Mouse (Mus musculus) lung, embryonic 14.5 days (tissue): Measurements from ENCODE around the gene Nedd4. TPM values are rescaled to one million over a fixed set of nuclear protein-coding genes. Genes with fewer than 3 reads are reported as not detected.
"Not testable (repeated sequence)": the region's sequence is repeated elsewhere in the genome, so short reads cannot be mapped to it uniquely, and the experiment has no call there.

ENCODE experiments used
- ATAC-seq: fragments of 200-750 bp; cut with Nextera tagmentation; 2 replicates; pipeline ENCODE4 v1.8.0; 2017; ENCODE audit warnings: mild to moderate bottlenecking, moderate TSS enrichment, moderate library complexity; ENCODE audit not compliant: insufficient read depth
- DNase-seq: peaks from one replicate; pipeline ENCODE4 v3.0.0-alpha.2; 2015
- H3K27ac ChIP-seq: fragments of 300-500 bp; sonication (generic); 2 replicates; pipeline ENCODE4 v1.5.1; 2014; ENCODE audit warnings: low read depth, mild to moderate bottlenecking, moderate library complexity
- H3K27me3 ChIP-seq: fragments of 300-500 bp; sonication (generic); 2 replicates; pipeline ENCODE4 v1.6.1; 2014; ENCODE audit warnings: low read length, control low read depth; ENCODE audit not compliant: insufficient read depth
- H3K36me3 ChIP-seq: fragments of 300-500 bp; sonication (generic); 2 replicates; pipeline ENCODE4 v1.6.1; 2014; ENCODE audit warnings: control low read depth; ENCODE audit not compliant: insufficient read depth
- H3K4me1 ChIP-seq: fragments of 300-500 bp; sonication (generic); 2 replicates; pipeline ENCODE4 v1.6.1; 2014; ENCODE audit warnings: antibody characterized with exemption, control low read depth; ENCODE audit not compliant: insufficient read depth
- H3K4me2 ChIP-seq: fragments of 300-500 bp; sonication (generic); 2 replicates; pipeline ENCODE4 v1.6.1; 2014; ENCODE audit warnings: mild to moderate bottlenecking
- H3K4me3 ChIP-seq: fragments of 300-500 bp; sonication (generic); 2 replicates; pipeline ENCODE4 v1.5.1; 2014; ENCODE audit warnings: low read depth, low read length
- H3K9ac ChIP-seq: fragments of 300-500 bp; sonication (generic); 2 replicates; pipeline ENCODE4 v1.6.1; 2014
- H3K9me3 ChIP-seq: fragments of 300-500 bp; sonication (generic); 2 replicates; pipeline ENCODE4 v1.6.1; 2016; ENCODE audit warnings: low read depth, low read length, control low read depth
- CTCF ChIP-seq: IDR thresholded peaks from 2 replicates; pipeline ENCODE4 v1.5.1; 2016; ENCODE audit warnings: antibody characterized with exemption, low read depth
- WGBS: fragments of 180-500 bp; shearing (Covaris S2); extraction: QIAGEN DNeasy Blood & Tissue Kit; methylation state at CpG from one replicate; pipeline ENCODE4 v1.1.7; 2014; 5-methylcytosine and 5-hydroxymethylcytosine counted together
- polyA plus RNA-seq: library from polyadenylated mRNA; unstranded; fragments of >200 nt; fragmentation: Nextera tagmentation; extraction: Ambion mirVana; gene quantifications from 2 replicates; pipeline ENCODE4 v1.2.1, GENCODE M21; 2014

The Nedd4 gene
- polyA plus RNA-seq, 1 experiment from 2014 or later = 805 TPM

GRCm38 (mm10) chr9:72641093-72641680 lies 21.0 kb upstream of the Nedd4 start:
- Histone ChIP-seq H3K36me3 (no peaks in the 10 kb centered on the region), H3K4me3 (no peak overlapping the region), H3K4me1 (peaks cover 32% of the 10 kb centered on the region), H3K27ac (peak overlapping the region; percentile 100), H3K9me3 (no peaks in the 10 kb centered on the region), H3K4me2 (peak overlapping the region; percentile 62), H3K9ac (peak overlapping the region; percentile 56; the same call in 1 of the 2 replicates), H3K27me3 (no peaks in the 10 kb centered on the region)
- DNase-seq (peak; percentile 39), ATAC-seq (no peak)
- TF ChIP-seq CTCF = no peak
- WGBS = 59% methylated on average over 6 of the region's 6 CpGs

- H3K9ac ChIP-seq, H3K4me3 ChIP-seq, H3K27ac ChIP-seq, H3K4me2 ChIP-seq, H3K27me3 ChIP-seq, H3K36me3 ChIP-seq, H3K9me3 ChIP-seq, DNase-seq, ATAC-seq: not testable (repeated sequence)
- peaks cover 32% of the 10 kb centered on the region for H3K4me1 ChIP-seq
- 82% methylated on average over 4 of the region's 4 CpGs for WGBS
Observed at GRCm38 (mm10) chr9:72642756-72643447, 19.2 kb upstream of the Nedd4 start.

GRCm38 (mm10) chr9:72643651-72644417 lies 18.3 kb upstream of the Nedd4 start:
- no peak overlapping the region for H3K4me2 ChIP-seq

GRCm38 (mm10) chr9:72644418-72645110 lies 17.6 kb upstream of the Nedd4 start:
- WGBS = 20% methylated on average over 6 of the region's 6 CpGs
- peak overlapping the region; percentile 55; the same call in 1 of the 2 replicates for H3K27ac ChIP-seq
- DNase-seq (peak; percentile 47), ATAC-seq (no peak)
- no peak overlapping the region for H3K4me3 ChIP-seq
- TF ChIP-seq CTCF = no peak
- H3K9me3 ChIP-seq = no peaks in the 10 kb centered on the region
- H3K4me1 ChIP-seq = peaks cover 23% of the 10 kb centered on the region
- H3K27me3 ChIP-seq = no peaks in the 10 kb centered on the region
- H3K36me3 ChIP-seq = no peaks in the 10 kb centered on the region
- H3K9ac ChIP-seq = no peak overlapping the region
- no peak overlapping the region for H3K4me2 ChIP-seq

More at GRCm38 (mm10) chr9:72643651-72644417, 18.3 kb upstream of the Nedd4 start:
- H3K27ac ChIP-seq = peak overlapping the region; percentile 55; the same call in 1 of the 2 replicates
- TF ChIP-seq CTCF = no peak
- no peak for DNase-seq
- ATAC-seq = no peak
- H3K9ac ChIP-seq = no peak overlapping the region
- peaks cover 30% of the 10 kb centered on the region for H3K4me1 ChIP-seq
- no peak overlapping the region for H3K4me3 ChIP-seq
- no peaks in the 10 kb centered on the region for H3K36me3 ChIP-seq
- H3K27me3 ChIP-seq = no peaks in the 10 kb centered on the region
- 60% methylated on average over 6 of the region's 6 CpGs for WGBS
- H3K9me3 ChIP-seq = no peaks in the 10 kb centered on the region

GRCm38 (mm10) chr9:72649781-72650180 lies 12.4 kb upstream of the Nedd4 start:
- TF ChIP-seq CTCF = no peak
- no peaks in the 10 kb centered on the region for H3K27me3 ChIP-seq
- H3K27ac ChIP-seq = no peak overlapping the region
- H3K9me3 ChIP-seq = no peaks in the 10 kb centered on the region
- ATAC-seq (no peak), DNase-seq (peak; percentile 34)
- WGBS = 7% methylated on average over 2 of the region's 2 CpGs
- no peak overlapping the region for H3K4me3 ChIP-seq
- H3K9ac ChIP-seq = no peak overlapping the region
- peaks cover 13% of the 10 kb centered on the region for H3K4me1 ChIP-seq
- H3K36me3 ChIP-seq = no peaks in the 10 kb centered on the region
- H3K4me2 ChIP-seq = no peak overlapping the region

- H3K27ac ChIP-seq = peak overlapping the region; percentile 81
- H3K27me3 ChIP-seq = no peaks in the 10 kb centered on the region
- H3K4me3 ChIP-seq = no peak overlapping the region
- DNase-seq (peak; percentile 89), ATAC-seq (peak; percentile 93)
- 0 out of 2 replicates have a peak overlapping the region, but pooled peaks have one; percentile 6 for H3K9ac ChIP-seq
- H3K9me3 ChIP-seq = no peaks in the 10 kb centered on the region
- WGBS = 7% methylated on average over 8 of the region's 8 CpGs
- peak overlapping the region; percentile 44 for H3K4me2 ChIP-seq
- no peak for TF ChIP-seq CTCF
- no peaks in the 10 kb centered on the region for H3K36me3 ChIP-seq
- H3K4me1 ChIP-seq = peaks cover 13% of the 10 kb centered on the region
Observed at GRCm38 (mm10) chr9:72652961-72653360, 9.2 kb upstream of the Nedd4 start.
